Mouse (Mus musculus) intestine, embryonic 15.5 days (tissue): ENCODE measurements around the gene Cutal. TPM values are rescaled to one million over a fixed set of nuclear protein-coding genes. Genes with fewer than 3 reads are reported as not detected.

Source experiments
- ATAC-seq: fragments of 200-750 bp; cut with Nextera tagmentation; 2 replicates; pipeline ENCODE4 v1.8.0; 2017; ENCODE audit warnings: moderate TSS enrichment, moderate library complexity
- H3K27ac ChIP-seq: fragments of 300-500 bp; sonication (generic); 2 replicates; pipeline ENCODE4 v1.5.1; 2015; ENCODE audit warnings: mild to moderate bottlenecking, inconsistent platforms
- H3K27me3 ChIP-seq: fragments of 300-500 bp; sonication (generic); replicated peaks from 2 replicates; pipeline ENCODE4 v1.6.1; 2015; ENCODE audit warnings: inconsistent platforms
- H3K36me3 ChIP-seq: fragments of 300-500 bp; sonication (generic); 2 replicates; pipeline ENCODE4 v1.6.1; 2015; ENCODE audit warnings: inconsistent platforms
- H3K4me1 ChIP-seq: fragments of 300-500 bp; sonication (generic); replicated peaks from 2 replicates; pipeline ENCODE4 v1.6.1; 2015; ENCODE audit warnings: inconsistent platforms
- H3K4me2 ChIP-seq: fragments of 300-500 bp; sonication (generic); replicated peaks from 2 replicates; pipeline ENCODE4 v1.6.1; 2015; ENCODE audit warnings: mild to moderate bottlenecking, inconsistent platforms
- H3K4me3 ChIP-seq: fragments of 300-500 bp; sonication (generic); replicated peaks from 2 replicates; pipeline ENCODE4 v1.5.1; 2015; ENCODE audit warnings: inconsistent platforms
- H3K9ac ChIP-seq: fragments of 300-500 bp; sonication (generic); 2 replicates; pipeline ENCODE4 v1.6.1; 2015; ENCODE audit warnings: inconsistent platforms
- H3K9me3 ChIP-seq: fragments of 300-500 bp; sonication (generic); 2 replicates; pipeline ENCODE4 v1.6.1; 2016; ENCODE audit warnings: inconsistent platforms
- WGBS: fragments of 180-500 bp; shearing (Covaris S2); methylation state at CpG from one replicate; pipeline ENCODE4 v1.1.7; 2015; 5-methylcytosine and 5-hydroxymethylcytosine counted together
- polyA plus RNA-seq: library from polyadenylated mRNA; unstranded; fragments of >200 nt; fragmentation: Nextera tagmentation; extraction: Ambion mirVana; gene quantifications from 2 replicates; pipeline ENCODE4 v1.2.1, GENCODE M21; 2015

The Cutal gene
- polyA plus RNA-seq, 1 experiment from 2014 or later: 5.7 TPM

DNA sequence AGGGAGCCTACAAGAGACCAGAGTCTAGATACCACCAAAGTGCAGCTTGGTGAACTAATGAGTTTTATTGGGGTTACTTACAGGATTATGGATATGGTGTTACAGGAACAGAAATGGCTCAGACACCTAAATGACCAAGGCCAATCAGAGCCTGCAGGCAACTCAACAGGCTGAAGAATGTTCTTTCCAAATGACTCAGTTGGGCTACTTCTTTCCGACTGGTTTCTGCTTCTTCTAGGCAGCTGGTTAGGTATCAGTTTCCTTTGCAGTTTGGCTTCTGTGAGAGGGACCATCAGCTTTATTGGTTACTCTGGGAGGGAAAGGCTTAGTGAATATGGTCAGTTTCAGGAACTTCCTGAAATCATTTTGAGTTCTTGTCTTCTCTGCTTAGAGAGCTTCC is 26.5 kb upstream of the Cutal start:
- Histone ChIP-seq H3K27me3 (no peaks in the 10 kb centered on the region), H3K36me3 (peaks cover 10% of the 10 kb centered on the region; the same call in 1 of the 2 replicates), H3K9me3 (no peaks in the 10 kb centered on the region), H3K9ac (no peak overlapping the region), H3K4me2 (no peak overlapping the region), H3K4me1 (no peaks in the 10 kb centered on the region), H3K4me3 (no peak overlapping the region), H3K27ac (no peak overlapping the region)
- 100% methylated on average over 1 of the region's 1 CpGs for WGBS
- no peak for ATAC-seq

DNA sequence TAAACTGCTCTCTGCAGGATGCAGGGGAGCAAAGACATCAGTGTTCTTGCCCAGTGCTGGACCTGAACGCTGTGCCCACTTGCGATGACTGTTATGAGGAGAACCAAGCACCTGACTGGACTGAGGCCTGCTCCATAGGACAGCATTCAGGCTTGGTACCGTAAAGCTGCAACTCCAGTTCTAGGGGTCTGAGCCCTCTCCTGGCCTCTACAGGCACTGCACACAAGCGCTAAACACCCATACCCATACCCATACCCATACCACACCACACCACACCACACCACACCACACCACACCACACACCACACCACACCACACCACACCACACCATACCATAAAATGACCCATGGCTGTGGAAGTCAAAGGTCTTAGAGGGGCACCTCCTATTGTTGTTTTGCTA is 18.9 kb upstream of the Cutal start:
- Histone ChIP-seq H3K27ac (no peak overlapping the region), H3K4me2 (no peak overlapping the region), H3K4me3 (no peak overlapping the region), H3K4me1 (no peaks in the 10 kb centered on the region), H3K27me3 (no peaks in the 10 kb centered on the region), H3K9me3 (no peaks in the 10 kb centered on the region), H3K36me3 (peaks cover 55% of the 10 kb centered on the region), H3K9ac (no peak overlapping the region)
- ATAC-seq: no peak
- WGBS: 93% methylated on average over 4 of the region's 4 CpGs

DNA sequence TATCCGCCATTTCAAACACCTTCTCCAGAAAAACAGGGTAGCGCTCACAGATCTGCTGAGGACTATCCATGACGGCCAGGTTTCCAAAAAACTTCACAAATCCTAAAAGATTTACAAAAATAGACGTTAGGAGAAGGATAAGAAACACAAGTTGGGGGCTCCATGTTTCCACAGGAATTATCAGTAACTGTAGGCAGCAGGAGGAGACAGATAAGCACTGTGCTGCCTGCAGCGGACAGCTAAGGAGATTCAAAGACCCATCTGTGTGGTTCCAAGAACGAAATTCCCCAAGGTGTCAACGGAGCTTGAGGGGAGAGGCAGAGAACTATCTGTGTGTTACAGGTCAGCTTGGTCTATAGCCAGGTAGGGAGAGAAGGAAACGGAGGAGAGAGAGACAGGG is 16.5 kb upstream of the Cutal start:
- no peaks in the 10 kb centered on the region for H3K27me3 ChIP-seq
- peaks cover 53% of the 10 kb centered on the region for H3K36me3 ChIP-seq
- WGBS: 91% methylated on average over 8 of the region's 8 CpGs
- H3K9me3 ChIP-seq: no peaks in the 10 kb centered on the region
- H3K27ac ChIP-seq: no peak overlapping the region
- no peak overlapping the region for H3K4me3 ChIP-seq
- H3K4me1 ChIP-seq: no peaks in the 10 kb centered on the region
- H3K9ac ChIP-seq: no peak overlapping the region
- no peak for ATAC-seq
- H3K4me2 ChIP-seq: no peak overlapping the region

DNA sequence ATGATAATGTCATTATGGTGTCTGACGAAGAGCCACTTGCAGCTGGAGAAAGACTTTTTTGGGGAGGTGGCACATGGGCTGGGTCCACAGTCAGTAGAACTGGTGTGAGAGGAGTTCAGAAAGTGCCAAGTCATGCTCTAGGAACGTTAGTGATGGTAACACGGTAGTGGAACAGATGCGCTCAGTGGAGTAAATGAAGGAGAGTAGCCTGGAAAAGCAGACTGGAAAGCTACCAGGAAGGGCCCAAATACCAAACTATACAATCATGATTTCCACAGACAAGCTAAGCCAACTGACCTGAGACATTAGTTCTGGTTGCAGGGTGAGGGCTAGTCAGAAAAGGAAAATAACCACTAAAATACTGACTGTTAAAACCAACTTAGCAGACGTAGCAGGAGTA is 4.5 kb upstream of the Cutal start:
- H3K27ac ChIP-seq: no peak overlapping the region
- H3K9me3 ChIP-seq: no peaks in the 10 kb centered on the region
- WGBS: 34% methylated on average over 5 of the region's 5 CpGs
- H3K27me3 ChIP-seq: no peaks in the 10 kb centered on the region
- peak overlapping the region; percentile 23 for H3K4me3 ChIP-seq
- peaks cover 5% of the 10 kb centered on the region for H3K36me3 ChIP-seq
- peaks cover 11% of the 10 kb centered on the region; the same call in 1 of the 2 replicates for H3K4me1 ChIP-seq
- peak overlapping the region; percentile 39 for H3K9ac ChIP-seq
- H3K4me2 ChIP-seq: peak overlapping the region; percentile 54
- ATAC-seq: no peak

DNA sequence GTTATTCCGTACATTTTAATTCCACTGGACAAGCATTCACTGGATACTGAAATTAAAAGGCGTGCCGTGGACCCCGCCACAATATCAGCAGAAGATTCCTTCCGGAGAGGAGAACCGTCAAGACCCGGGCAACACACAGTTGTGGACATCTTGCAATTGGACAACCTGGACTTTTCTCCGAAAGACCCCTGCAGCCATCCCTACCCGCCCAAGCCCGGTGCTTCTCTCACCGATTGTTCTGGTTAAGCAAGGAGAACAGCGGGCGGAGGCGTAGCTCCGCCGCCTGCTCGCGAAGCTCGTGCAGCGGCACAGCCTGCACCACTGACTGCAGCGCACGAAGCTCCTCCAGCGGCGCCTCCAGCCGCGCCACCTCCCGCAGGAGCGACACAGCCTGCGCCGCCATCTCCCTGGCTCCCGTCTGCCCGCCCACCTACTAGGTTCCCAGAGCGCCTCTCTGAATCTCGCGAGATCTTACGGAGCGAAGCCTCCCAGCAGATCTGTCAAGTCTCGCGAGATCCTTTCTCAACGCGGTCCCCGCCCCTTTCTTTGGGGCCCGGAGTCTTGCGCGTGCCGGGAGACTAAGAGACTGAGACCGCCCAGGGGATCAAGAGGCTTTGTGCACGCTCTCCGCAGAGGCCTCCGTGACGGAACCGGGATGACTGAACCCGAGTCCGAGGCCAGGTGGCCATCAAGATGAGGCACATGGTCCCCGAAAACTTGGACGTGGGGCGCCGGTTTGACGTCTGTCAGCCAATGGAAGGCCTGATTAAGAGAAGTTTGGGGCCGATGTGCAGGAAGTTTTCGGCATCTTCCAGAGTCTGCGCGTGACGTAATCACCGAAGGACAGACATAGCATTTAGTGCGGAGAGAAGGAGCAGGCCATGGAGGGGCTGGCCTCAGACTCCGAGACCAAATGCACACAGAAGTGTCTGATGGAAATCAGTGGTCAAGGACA is 3.4 kb upstream of the Cutal start:
- Histone ChIP-seq H3K4me3 (peak overlapping the region; percentile 82), H3K9me3 (no peaks in the 10 kb centered on the region), H3K9ac (peak overlapping the region; percentile 92), H3K36me3 (no peaks in the 10 kb centered on the region), H3K27me3 (no peaks in the 10 kb centered on the region), H3K4me2 (peak overlapping the region; percentile 75), H3K27ac (peak overlapping the region; percentile 97), H3K4me1 (peaks cover 11% of the 10 kb centered on the region; the same call in 1 of the 2 replicates)
- ATAC-seq: peak; percentile 97
- under 1% methylated on average over 67 of the region's 67 CpGs for WGBS

DNA sequence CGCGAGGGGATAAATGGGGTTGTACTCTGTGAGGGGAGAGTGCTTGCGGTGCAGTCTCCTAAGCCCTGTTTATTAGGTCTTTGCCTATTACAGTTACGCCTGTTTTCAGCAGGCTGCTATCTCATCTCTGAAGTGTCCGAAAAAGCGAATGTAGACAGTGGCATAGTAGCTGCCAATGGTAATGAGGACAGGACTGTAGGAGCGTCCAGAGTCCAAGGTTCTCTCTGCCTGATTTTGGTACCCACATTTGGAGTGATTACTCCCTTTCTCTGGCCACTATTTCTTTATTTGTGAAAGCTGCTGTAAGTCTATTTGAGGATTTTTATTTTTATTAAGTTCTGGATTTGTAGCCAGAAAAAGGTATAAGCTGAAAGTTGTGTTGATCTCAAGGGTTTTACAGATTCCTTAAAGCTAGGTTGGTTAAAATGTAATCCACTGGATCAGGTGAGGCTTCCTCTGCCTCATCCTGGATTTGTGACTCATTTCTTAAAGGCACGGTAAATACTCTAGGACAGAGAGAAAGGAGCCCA is 685 bp downstream of the Cutal start, which contains the start of gene Psmd5:
Gene Psmd5 (minus strand): TSS at position 153 of the 530 bp plus-strand sequence.
- H3K27me3 ChIP-seq: no peaks in the 10 kb centered on the region
- no peaks in the 10 kb centered on the region for H3K36me3 ChIP-seq
- H3K4me1 ChIP-seq: peaks cover 7% of the 10 kb centered on the region; the same call in 1 of the 2 replicates
- no peak for ATAC-seq
- no peaks in the 10 kb centered on the region for H3K9me3 ChIP-seq
- peak within 1 kb of the TSS; percentile 57 for H3K4me2 ChIP-seq
- H3K27ac ChIP-seq: peak within 1 kb of the TSS; percentile 29
- 14% methylated on average over 8 of the region's 8 CpGs for WGBS
- peak within 1 kb of the TSS; percentile 33 for H3K4me3 ChIP-seq
- peak within 1 kb of the TSS; percentile 41 for H3K9ac ChIP-seq

DNA sequence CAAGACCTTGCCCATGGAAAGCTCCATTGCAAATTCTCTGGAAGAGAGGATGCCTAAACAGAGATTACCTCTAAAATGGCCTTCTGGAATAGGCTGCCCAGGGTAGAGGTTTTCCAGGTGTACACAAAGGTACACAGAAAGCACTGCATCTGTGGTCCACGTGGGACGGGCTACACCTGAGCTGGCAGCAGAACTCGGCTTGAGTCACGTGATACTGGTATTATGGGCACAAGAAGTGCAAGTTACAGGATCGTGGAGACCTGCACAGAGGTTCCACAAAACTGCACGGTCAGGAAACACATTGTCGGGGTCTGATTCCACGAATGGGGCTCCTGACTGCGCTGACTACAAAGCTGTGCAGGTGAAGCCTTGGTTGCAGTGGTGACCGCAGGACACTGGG is 5.9 kb downstream of the Cutal start:
- Histone ChIP-seq H3K9me3 (no peaks in the 10 kb centered on the region), H3K27me3 (no peaks in the 10 kb centered on the region), H3K27ac (no peak overlapping the region), H3K4me1 (no peaks in the 10 kb centered on the region), H3K9ac (no peak overlapping the region), H3K36me3 (no peaks in the 10 kb centered on the region), H3K4me3 (no peak overlapping the region), H3K4me2 (no peak overlapping the region)
- WGBS: 82% methylated on average over 10 of the region's 10 CpGs
- ATAC-seq: no peak

DNA sequence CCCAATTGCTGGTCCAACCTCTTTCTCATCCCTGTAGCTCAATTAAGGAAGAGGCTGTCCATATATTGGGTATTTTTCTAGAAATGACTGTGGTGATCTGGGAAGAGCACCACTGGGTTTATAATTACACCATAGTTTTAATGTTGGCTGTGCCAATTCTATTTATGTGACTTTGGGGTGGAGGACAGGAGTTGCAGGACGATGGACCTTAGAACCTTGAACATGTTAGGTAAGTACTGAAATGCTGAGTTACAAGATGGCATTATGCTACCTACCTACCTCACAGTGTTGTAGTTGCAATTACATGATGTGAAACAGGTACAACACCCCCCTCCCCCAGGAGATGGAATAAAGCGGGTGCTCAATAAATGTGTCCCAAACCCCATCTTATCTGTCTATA is 8.6 kb downstream of the Cutal start:
- Histone ChIP-seq H3K4me3 (no peak overlapping the region), H3K9ac (no peak overlapping the region), H3K27ac (no peak overlapping the region), H3K4me1 (no peaks in the 10 kb centered on the region), H3K36me3 (no peaks in the 10 kb centered on the region), H3K4me2 (no peak overlapping the region), H3K9me3 (no peaks in the 10 kb centered on the region), H3K27me3 (no peaks in the 10 kb centered on the region)
- 80% methylated on average over 2 of the region's 2 CpGs for WGBS
- ATAC-seq: peak; percentile 42; the same call in 1 of the 2 replicates

DNA sequence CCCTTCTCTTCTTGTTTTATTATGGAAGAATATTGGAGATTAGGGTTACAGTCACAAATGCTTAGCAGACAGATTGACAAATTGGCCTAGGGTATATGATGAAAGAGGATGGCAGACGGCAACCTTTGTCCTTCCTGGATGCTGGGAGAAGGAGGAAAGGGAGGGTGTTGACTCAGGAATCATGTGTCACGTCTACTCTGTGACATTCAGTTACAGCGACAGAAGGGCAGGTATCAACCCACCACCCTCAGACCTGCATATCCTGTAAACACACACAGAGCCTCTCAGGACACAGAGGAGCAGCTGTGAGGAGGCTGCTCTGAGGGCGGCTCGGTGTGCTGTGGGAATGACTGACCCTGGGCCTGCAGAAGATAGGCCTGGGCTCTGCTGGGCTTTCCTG is 9.0 kb downstream of the Cutal start:
- 29% methylated on average over 5 of the region's 5 CpGs for WGBS
- Histone ChIP-seq H3K4me2 (no peak overlapping the region), H3K4me1 (no peaks in the 10 kb centered on the region), H3K4me3 (no peak overlapping the region), H3K27me3 (no peaks in the 10 kb centered on the region), H3K27ac (peak overlapping the region; percentile 23; the same call in 1 of the 2 replicates), H3K36me3 (no peaks in the 10 kb centered on the region), H3K9me3 (no peaks in the 10 kb centered on the region), H3K9ac (no peak overlapping the region)
- peak; percentile 94 for ATAC-seq

DNA sequence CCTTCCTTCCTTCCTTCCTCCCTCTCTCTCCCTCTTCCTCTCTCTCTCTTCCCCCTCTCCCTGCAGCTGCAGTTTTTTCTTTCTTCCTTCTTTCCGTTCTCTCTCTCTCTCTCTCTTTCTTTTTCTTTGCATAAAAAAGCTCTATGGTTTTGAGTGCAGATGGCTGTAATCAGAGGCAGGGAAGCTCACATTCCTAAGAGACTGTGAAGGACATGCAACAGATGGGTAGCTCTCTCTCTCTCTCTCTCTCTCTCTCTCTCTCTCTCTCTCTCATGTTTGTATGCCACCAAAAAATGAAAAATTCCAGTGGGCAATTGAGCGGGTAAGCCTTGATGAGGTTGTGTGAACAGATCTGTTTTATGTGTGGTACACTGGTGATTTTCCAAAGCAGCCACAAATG is 10.0 kb downstream of the Cutal start:
- H3K4me3 ChIP-seq: no peak overlapping the region
- H3K4me1 ChIP-seq: no peaks in the 10 kb centered on the region
- no peak overlapping the region for H3K4me2 ChIP-seq
- ATAC-seq: no peak
- H3K27me3 ChIP-seq: no peaks in the 10 kb centered on the region
- WGBS: 79% methylated on average over 2 of the region's 2 CpGs
- H3K27ac ChIP-seq: no peak overlapping the region
- no peaks in the 10 kb centered on the region for H3K9me3 ChIP-seq
- H3K9ac ChIP-seq: no peak overlapping the region
- no peaks in the 10 kb centered on the region for H3K36me3 ChIP-seq

DNA sequence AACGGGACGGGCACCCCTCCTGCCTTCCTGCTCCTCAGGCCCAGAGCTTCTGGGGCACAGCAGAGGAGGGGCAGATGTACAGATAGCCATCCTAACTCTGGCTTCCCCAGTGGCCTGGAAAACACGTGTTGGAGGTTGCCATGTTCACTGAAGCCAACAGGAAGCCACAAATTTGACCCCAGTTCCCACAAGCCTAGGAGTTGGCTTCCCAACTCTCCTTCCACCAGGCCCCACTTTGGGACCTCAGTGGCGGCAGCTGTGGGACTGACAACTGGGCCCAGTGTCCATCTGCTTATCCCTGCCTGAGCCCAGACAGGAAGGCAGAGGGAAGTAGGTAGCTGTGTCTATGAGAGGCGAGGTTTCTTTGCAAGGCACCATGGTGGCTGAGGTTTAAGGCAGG is 19.8 kb downstream of the Cutal start:
- no peak overlapping the region for H3K27ac ChIP-seq
- ATAC-seq: no peak
- H3K27me3 ChIP-seq: no peaks in the 10 kb centered on the region
- no peak overlapping the region for H3K4me3 ChIP-seq
- no peaks in the 10 kb centered on the region for H3K9me3 ChIP-seq
- WGBS: 69% methylated on average over 5 of the region's 5 CpGs
- no peaks in the 10 kb centered on the region for H3K4me1 ChIP-seq
- H3K4me2 ChIP-seq: no peak overlapping the region
- no peak overlapping the region for H3K9ac ChIP-seq
- H3K36me3 ChIP-seq: no peaks in the 10 kb centered on the region

DNA sequence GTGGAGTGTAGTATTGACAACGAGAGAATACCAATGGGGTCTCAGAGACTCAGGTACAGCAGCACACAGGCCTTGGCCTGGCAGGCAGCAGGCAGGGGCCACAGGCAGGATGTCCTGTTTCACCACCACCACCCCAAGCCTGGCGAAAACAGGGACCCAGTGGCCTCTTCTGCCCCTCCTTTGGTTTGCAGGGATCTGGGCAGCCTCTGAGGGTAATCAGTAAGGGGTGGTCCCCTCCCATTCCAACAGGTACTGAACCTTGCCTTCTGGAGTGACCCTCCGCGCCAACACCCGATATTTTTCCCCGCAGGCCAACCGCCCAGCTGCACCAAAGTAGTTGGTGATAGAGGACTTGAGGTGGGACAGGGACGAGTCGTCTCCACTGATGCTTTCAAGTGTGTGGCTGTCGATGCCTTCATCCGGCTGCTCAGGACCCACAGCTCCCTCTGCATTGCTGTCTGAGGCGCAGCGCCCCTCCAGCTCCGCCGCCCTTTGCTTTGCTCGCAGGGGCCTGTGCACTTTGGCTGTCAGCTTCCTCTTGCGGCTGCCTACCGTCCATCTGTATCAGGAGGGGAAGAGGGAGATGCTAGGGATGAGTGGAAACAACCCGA is 21.4 kb downstream of the Cutal start:
- 0 out of 2 replicates have a peak, but pooled peaks cover 3% of the 10 kb centered on the region for H3K36me3 ChIP-seq
- no peak for ATAC-seq
- 80% methylated on average over 19 of the region's 19 CpGs for WGBS
- no peak overlapping the region for H3K27ac ChIP-seq
- H3K4me3 ChIP-seq: no peak overlapping the region
- H3K27me3 ChIP-seq: no peaks in the 10 kb centered on the region
- H3K9ac ChIP-seq: no peak overlapping the region
- H3K4me1 ChIP-seq: no peaks in the 10 kb centered on the region
- no peaks in the 10 kb centered on the region for H3K9me3 ChIP-seq
- no peak overlapping the region for H3K4me2 ChIP-seq
